Mouse (Mus musculus) lung, postnatal 25 days (tissue): ENCODE results near the gene Gzma.

Experiments used
- DNase-seq: peaks from one replicate; pipeline ENCODE4 v3.0.0; 2022; ENCODE audit warnings: low spot score

The Gzma gene

DNA sequence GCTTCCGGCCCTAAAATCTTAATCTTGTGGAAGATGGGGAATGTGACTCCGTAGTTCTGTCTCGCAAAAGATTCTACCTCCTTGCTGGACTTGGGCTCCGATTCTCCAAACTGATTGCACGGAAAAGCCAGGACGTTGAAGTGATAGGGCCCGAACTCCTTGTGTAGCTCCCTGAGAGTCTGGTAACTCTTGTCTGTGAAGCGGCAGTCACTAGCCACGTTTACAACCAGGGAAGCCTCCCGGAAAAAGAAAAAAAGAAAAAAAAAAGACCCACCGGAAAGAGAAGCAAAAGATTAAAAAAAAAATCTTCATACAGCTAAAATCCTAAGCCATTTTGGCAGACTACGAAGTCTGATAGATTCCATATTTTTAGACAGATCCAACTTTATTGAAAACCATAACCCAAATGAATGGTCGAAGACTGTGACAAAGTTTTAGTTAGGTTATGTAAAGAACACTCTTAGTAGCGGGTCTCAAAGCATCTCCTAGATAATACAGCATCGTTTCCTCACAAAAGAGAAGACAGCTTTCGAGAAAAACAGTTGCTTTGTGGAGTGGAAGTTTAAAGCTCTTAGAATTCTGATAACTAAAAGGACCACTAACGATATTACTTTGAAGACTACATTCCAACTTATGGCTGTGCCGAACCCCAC is 55.2 kb downstream of the Gzma start:
- DNase-seq, result no peak

DNA sequence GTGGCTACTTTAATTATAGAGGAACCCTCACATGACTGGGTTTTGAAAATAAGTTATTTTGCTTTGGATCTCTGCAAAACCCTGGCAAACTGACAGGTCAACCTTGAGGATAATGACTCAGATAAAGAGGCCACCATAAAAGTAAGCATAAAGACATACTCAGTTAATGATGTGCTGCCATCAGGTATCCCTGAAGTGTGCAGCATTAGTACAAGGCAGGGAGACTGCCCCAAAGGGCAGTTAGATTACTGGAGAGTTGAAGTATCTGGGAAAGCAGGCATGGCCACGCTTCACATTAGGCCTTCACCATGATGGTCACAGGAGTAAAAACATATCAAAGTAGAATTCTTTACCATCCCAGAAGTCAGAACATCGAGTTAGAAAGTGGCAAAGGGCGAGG is 55.9 kb downstream of the Gzma start:
- DNase-seq, result no peak
